In genomic region chr7:31176886-31177763, GRCm38 (mm10) we compare ENCODE assay signal across 8 mouse cellular contexts. TPM values are rescaled to one million over a fixed set of nuclear protein-coding genes. Genes with fewer than 3 reads are reported as not detected.
DNase-seq lines count a peak whose midpoint lies in the region; ATAC-seq lines count a peak whose summit lies in the region.

No protein-coding gene starts in this region.

- peak overlapping the region; percentile 14; the same call in 1 of the 2 replicates for H3K4me2 ChIP-seq in hindbrain, embryonic 13.5 days

- H3K9me3 ChIP-seq in hindbrain, embryonic 13.5 days, result no peaks in the 10 kb centered on the region

- H3K36me3 ChIP-seq in hindbrain, embryonic 13.5 days, result no peaks in the 10 kb centered on the region

- no peaks in the 10 kb centered on the region for H3K27me3 ChIP-seq in hindbrain, embryonic 13.5 days

- H3K4me3 ChIP-seq in hindbrain, embryonic 13.5 days, result no peak overlapping the region

- H3K27ac ChIP-seq in hindbrain, embryonic 13.5 days, result no peak overlapping the region

- ATAC-seq in activated CD4-positive, CD25-positive, alpha-beta regulatory T cell, adult 4 months, result peak; percentile 81
- peak; percentile 74 for ATAC-seq in hindbrain, embryonic 13.5 days (ENCODE audit: low FRiP score)

- WGBS in hindbrain, embryonic 13.5 days, result 32% methylated on average over 22 of the region's 22 CpGs

- H3K4me1 ChIP-seq in hindbrain, embryonic 13.5 days (replicated peaks), result no peaks in the 10 kb centered on the region

- DNase-seq in cerebellum, postnatal 14 days, result peak; percentile 85 to 87
- peak; percentile 47 to 57 for DNase-seq in frontal cortex, postnatal 25 days (ENCODE audit: low spot score in 2 of 2)
- DNase-seq in layer of hippocampus, postnatal 14 days (ENCODE audit: low spot score in 2 of 2), result peak; percentile 74 to 75
- peak; percentile 84 for DNase-seq in lung, postnatal 14 days
- DNase-seq in retina, embryonic 14.5 days (ENCODE audit: low spot score), result peak; percentile 88
- peak; percentile 78 for DNase-seq in urinary bladder, postnatal 14 days (ENCODE audit: low spot score)

- H3K9ac ChIP-seq in hindbrain, embryonic 13.5 days, result no peak overlapping the region

RNA-seq across cellular contexts. Expression of gene Gramd1a, which starts 21.4 kb away (rescaled TPM):
- 100 to 1,000 TPM in 1 of 2 experiments, 10 to 100 TPM in 1; 81.1 to 115 TPM for polyA plus RNA-seq in activated CD4-positive, CD25-positive, alpha-beta regulatory T cell, adult 4 months (2017; shearing (Covaris generic))
- polyA plus RNA-seq in hindbrain, embryonic 13.5 days (2015; fragmentation: Nextera tagmentation; extraction: Ambion mirVana), result 227 and 231 TPM in 2 replicates
- 100 to 1,000 TPM; 123 to 134 TPM for total RNA-seq in layer of hippocampus, postnatal 14 days (2021)

RNA-seq across cellular contexts. Expression of gene Scn1b, which starts 50.3 kb away (rescaled TPM):
- not detected for polyA plus RNA-seq in activated CD4-positive, CD25-positive, alpha-beta regulatory T cell, adult 4 months (2017; shearing (Covaris generic))
- 4.7 and 5.2 TPM in 2 replicates for polyA plus RNA-seq in hindbrain, embryonic 13.5 days (2015; fragmentation: Nextera tagmentation; extraction: Ambion mirVana)
- total RNA-seq in layer of hippocampus, postnatal 14 days (2021), result 100 to 1,000 TPM; 430 to 445 TPM
